Mouse (Mus musculus) frontal cortex, adult 2 months (tissue): ENCODE data around the gene Ddt. TPM values are rescaled to one million over a fixed set of nuclear protein-coding genes. Genes with fewer than 3 reads are reported as not detected.
A peak's percentile ranks its signal among the peaks of the same experiment; 100 is the strongest.

Experiments
- DNase-seq, 2 experiments: peaks; one replicate each; pipeline ENCODE4 v3.0.0; 2022; ENCODE audit warnings: low spot score in 1 of 2; ENCODE audit errors: extremely low spot score in 1 of 2
- polyA plus RNA-seq: library from polyadenylated mRNA; depleted of rRNA; stranded (reverse); fragments of >200 nt; gene quantifications from 2 replicates; pipeline ENCODE4 v1.2.3, GENCODE M21; 2012; rRNA removed

Gene Ddt
- 69.6 and 80.8 TPM in 2 replicates for polyA plus RNA-seq

DNA sequence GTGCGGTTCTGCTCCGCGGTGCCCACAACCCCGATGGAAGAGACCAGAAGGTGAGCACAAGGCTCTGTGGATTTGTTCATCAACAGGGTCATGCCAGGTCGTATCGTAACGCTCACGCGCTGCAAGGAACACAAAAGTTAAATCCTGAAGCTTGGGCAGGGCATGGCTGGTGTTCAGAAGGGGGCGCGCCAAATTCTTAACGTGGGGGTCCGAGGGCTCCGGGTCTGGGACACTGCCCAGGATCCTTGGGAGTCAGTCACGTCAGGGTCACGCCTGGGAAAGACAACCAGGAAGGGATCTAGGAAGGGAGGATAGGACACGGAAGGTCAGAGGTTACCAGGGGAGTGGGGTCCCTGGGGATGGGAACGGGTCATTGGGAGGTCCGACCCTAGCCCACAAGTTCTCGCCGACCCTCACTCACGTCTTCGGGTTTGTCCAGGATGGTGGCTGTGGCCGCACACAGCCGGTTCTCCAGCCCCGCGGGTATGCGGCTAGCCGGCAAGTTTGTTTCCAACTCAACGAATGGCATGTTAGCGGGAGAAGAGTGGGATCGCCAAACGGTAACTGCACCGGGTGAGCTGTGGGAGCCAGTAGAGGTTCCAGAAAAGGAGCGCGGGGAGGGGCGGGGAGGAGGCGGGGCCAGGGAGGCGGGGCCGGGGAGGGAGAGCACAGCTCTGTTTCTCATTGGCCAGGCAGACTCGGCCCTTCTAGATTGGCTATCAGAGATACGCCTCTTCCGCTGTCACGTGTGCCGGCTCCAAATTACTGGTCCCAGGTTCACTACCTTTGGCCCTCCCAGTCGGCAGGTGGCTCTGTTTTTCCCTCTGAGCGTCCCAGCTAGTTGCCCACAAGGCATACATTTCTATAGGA lies at the start of gene Ddt:
Gene Ddt, minus strand, starts transcription at position 620 of the 870 bp plus-strand sequence.
- DNase-seq = peak; percentile 82 to 86

DNA sequence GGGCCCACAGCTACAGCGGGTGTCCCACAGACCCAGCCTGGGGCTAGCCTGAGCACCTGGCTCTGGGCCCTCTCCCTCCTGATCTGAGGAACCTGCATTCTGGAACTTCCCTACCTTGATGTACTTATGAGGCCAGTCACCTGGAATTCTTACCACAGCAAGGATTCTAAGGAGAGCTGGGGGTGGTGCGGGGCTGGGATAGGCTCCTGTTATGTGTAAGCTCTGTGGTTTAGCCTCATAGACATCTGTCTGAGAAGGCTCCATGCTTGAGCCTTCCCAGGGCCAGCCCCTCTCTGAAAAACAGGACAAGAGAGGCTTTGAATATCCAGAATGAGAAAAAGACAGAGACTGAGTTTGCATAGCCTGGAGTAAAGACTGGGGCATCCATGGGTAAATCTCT lies 49.2 kb upstream of the Ddt start, which contains the start of gene Gstt4:
Gene Gstt4, minus strand, starts transcription at position 101 of the 400 bp plus-strand sequence.
- no peak for DNase-seq

DNA sequence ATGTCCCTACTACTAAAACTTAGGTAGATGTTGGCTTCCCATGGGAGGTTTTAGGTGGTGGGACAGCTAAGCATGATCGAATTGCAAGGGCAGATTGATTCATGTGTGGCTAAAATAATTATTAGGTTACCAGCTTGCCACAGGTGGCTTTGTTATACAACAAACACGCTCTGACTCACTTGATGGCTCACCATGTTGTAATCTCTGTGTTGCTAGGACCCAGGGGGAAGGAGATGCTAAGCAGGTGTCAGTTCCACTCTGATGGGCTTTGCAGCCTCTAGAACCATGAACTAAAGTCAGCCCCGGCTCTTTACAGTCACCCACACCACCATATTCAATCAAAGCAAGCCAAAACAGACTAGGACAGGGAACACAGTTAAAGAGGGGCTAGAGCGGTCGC lies 46.7 kb upstream of the Ddt start:
- no peak for DNase-seq

DNA sequence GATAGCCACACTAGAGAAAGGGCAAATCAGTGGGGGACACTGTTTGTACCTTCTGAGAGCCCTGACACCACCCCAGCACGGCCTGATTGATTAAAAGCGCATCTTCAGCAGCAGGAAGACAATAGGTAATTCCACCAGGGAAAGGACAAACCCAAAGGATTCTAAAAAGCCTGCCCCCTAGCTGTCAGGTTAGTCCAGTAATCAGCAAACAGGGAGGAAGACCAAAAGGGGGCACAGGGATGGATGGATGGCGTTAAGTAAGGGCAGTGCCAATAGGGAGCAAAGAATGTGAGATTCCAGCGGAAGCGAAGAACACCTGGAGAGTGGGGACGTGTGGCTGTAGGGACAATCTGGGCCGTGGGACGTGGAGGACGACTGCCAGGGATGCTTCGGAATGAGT lies 45.4 kb upstream of the Ddt start:
- DNase-seq = no peak

DNA sequence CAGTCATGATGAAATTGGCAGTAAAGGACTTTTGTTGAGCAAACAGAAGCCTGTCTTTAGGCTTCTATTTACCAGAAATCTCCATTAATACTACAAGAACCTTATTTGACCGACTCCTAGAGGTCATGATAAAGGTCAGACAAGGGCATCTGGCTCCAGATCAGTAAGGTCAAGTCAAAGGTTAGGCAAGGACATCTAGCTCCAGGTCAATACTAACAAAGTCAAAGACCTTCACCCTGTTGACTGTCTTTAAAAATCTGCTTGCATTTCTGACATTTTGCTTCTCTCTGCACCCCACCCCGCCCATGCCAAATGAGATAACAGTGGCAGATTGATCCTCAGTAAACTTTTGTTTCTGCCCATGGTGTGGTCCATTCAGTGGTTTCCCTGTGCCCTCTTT lies 31.0 kb upstream of the Ddt start:
- no peak for DNase-seq

DNA sequence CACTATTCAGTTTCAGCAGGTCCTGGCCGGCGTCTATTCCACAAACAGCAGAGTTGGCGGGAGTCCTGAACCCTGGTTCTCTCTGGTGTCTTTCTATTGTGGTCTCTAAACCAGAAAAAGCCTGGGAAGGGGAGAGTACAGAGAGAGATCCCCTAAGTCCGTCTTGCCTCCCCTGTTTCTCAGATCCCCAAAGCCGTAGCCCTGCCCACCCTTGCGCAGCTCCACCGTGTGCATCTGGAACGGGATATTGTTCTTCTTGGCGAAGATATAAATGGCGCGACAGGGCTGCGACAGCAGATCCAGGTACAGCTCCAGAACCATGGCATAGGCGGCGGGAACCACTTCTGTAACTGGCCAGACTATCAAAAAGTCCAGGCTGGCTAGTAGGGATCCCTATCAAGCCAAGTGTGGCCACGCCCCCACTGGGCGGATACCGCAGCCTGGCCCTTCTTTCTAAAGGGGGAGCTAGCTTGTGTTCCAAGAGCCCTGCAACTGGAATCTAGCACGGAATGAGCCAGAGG lies 25.0 kb upstream of the Ddt start, which contains the start of gene Gstt1:
Gene Gstt1, minus strand, starts transcription at position 409 of the 521 bp plus-strand sequence.
- peak in 1 of 2 experiments; percentile 9 for DNase-seq

DNA sequence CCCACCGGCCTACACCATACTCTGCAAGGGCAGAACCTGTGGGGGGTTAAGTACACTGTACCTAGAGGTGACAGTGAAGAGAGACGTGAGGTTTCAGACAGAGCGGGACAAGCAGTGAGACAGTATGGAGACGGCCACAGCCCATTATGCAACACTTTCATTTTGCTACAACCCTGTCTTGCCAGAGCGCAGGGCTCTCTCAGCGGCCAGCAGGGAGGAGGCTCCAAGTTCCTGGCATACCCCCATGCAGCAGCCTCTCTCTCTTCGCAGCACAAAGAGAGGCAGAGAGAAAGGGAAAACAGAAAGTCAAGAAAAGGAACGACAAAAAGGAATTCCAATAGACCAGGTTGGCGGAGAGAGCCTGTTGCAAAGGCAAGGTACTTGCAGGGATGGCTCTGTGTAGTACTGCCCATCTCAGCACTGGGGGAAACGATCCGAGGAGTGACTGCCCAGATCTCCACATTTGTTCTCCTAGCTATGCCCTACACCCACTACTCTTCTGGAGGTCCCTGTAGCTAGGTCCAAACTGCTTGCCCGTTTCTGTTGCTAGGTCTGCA lies 24.5 kb upstream of the Ddt start:
- DNase-seq = peak in 1 of 2 experiments; percentile 45

DNA sequence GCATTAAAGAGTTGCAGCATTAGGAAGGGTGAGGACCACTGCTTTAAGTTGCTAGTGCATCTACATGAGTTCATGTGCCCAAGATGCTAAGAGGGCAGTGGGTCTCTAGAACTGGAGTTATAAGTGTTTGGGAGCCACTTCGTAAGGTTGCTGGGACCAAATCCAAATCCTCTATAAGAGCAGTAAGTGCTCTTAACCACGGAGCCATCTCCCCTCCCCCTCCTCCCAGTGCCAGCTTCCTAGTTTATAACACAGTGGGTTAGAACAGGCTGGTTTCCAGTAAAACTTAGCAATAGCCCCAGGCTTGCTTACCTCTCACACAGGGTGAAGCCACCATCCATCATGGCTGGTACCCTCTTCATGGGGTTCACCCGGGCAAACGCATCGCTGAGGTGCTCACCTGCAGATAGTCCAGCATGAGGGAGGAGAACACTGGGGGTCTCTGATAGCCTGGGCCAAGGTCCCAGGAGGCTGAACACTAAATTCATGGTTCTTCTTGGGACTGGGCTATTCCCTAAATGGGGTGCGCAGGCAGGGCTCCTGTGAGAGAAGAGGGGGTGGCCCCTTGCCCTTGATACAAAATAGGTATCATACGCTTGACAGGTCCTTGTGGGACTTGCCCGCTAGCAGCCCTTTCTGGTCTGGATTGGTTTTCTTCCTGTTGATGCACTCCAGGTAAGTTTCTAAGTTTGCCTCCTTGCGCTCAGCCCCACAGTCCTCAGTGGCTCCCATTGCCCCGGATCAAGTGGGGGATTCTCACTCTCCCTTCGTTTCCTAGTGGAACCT lies 23.7 kb upstream of the Ddt start:
- DNase-seq = no peak

DNA sequence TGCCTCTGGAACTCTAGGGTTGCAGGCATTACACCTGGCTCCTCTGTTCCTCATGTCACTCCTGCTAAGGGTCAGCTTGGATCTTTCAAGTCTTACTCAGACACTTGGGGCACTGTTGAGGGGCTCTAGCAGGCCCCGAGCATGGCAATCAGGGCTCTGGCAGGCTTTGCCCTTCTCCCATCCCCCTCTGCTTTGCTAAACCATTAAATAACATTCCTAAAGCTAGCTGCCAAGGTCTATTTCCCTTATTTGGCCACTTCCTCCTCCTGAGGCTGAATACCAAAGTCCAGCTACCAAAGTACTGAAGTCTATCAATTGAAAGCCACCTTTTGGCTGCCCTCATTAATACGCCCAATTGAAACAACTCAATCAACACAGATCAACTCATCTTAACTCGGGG lies 21.7 kb upstream of the Ddt start:
- no peak for DNase-seq

DNA sequence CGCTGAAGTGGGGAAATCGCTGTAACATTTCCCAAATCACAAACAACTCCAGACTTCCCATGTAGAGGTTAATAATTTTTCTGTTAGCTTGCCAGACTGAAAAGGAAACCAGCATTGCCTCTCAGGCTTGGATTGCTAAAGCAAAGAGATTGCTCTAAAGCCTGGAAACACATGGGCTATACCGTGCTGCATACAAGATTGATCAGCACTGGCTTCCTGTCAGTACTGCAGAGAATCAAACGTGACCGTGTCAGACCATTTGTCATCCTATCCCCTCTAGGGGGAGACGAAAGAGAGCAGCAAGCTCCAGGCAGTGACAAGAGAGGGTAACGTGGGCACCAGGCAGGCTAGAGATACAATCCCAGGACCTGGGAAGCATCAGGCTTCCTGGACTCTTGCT lies 17.6 kb upstream of the Ddt start:
- no peak for DNase-seq

DNA sequence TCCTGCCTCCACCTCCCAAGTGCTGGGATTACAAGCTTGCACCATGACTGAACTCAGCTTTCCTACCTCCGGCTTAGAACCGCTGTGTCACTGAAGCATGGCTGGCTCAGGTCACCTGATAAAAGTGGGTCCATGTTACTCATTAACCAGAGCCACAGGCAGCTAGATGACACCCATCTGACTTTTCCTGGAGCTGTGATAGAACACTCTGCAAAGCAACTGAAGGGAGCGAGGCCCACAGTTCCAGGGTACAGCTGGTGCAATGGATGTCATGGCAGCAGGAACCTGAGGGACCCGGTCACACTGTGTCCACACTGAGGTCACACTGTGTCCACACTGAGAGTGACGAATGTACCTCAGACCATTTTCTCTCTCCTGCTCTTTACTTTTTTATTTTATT lies 16.6 kb upstream of the Ddt start:
- DNase-seq = no peak

DNA sequence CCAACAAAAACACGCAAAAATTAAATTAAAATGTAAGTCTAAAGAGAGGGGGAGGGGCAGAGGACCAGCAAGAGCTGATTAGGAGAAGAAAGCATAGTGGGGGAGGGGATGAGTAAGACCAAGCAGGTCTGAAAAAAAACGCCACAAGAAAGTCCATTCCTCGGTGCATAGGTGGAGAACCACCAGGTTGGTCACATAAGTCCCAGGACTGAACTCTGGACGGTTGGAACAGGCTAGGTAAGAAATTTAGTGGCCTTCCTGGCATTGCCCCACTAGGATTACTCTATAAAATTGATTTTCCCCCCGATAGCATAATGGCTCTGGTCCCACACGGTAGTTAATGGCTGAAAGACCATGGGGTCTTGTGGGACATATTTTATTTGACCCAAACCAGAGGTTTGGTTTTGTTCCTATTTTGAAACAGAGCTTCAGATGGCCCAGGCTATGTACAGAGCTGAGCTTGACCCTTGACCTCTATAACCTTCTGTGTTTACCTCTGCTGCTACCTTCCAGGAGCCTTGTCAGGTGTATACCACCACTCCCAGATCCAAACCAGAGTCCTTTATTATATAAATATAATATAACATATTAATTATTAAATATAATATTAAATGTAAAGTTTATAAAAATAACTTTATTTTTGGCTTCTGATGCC lies 16.0 kb upstream of the Ddt start:
- no peak for DNase-seq

DNA sequence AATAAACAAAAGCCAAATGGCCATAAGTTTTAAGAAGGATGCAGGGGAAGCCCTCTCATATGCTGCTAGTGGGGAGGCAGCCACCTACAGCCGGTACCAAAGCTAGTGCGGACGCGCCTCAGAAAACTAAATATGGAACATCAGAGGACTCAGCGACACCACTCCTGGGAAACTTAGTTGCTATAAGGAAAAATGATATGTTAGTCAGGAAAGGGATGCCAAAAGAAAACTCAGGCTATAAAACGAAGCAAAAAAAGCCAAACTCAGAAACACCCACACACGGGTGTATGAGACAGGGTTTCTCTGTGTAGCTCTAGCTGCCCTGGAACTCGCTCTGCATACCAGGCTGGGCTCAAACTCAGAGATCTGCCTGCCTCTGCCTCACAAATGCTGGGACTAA lies 15.1 kb upstream of the Ddt start:
- peak in 1 of 2 experiments; percentile 43 for DNase-seq

DNA sequence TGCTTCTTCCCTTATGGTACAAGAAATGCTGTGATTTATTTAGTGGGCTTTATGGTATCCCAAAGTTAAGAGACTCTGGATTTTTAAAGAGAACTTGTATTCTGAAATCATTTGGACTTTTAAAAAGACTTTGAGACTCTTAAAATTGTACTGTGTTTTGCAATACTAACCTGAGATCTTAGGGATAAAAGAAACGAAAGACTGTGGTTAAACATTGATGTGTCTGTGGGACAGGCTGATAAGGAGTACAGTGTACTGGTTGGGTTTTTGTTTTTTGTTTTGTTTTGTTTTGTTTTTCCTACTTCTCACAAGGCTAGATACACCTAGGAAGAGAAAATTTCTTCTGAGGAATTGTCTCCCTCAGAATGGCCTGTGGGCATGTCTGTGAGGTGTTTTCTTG lies 12.2 kb upstream of the Ddt start:
- DNase-seq = no peak

DNA sequence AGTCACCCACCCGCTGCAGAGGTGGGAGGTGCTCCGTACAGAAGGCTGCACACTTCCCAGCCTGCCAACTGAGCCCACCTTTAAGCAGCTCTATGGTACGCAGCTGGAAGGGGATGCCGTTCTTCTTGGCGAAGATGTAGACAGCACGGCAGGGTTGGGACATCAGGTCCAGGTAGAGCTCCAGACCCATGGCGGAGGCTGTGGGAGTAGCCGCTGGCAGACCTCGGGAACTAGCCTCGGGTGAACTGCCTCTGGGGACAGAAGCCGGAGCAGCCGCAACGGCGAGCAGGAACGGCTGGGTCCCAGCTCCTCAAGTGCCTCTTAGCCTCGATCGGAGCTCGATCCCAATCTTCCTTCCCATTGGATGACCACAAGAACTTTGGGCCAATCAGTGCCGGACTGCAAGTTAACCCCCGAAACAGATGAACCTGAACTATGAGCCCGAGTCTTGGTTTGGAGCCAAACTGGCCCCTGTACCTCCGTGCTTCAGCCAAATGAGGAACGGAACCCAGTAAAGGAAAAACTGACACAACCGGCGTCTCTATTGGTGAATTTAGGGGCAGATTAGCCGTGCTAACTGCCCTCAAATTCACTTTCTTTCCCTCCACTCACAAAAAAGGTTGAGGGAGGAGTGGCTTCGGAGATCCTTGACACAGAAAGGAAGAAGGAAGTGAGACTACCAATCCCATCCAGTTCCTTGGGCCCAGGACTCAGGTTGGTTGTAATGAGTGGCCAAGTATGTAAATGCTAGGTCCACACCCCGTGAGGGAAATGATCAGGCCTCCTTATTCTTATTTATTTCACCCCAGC lies 7.8 kb upstream of the Ddt start, which contains the start of the genes Gm20441 and Gstt3:
Gene Gm20441, minus strand, starts transcription at position 186 of the 810 bp plus-strand sequence.
Gene Gstt3, minus strand, starts transcription at position 646 of the 810 bp plus-strand sequence.
- no peak for DNase-seq

DNA sequence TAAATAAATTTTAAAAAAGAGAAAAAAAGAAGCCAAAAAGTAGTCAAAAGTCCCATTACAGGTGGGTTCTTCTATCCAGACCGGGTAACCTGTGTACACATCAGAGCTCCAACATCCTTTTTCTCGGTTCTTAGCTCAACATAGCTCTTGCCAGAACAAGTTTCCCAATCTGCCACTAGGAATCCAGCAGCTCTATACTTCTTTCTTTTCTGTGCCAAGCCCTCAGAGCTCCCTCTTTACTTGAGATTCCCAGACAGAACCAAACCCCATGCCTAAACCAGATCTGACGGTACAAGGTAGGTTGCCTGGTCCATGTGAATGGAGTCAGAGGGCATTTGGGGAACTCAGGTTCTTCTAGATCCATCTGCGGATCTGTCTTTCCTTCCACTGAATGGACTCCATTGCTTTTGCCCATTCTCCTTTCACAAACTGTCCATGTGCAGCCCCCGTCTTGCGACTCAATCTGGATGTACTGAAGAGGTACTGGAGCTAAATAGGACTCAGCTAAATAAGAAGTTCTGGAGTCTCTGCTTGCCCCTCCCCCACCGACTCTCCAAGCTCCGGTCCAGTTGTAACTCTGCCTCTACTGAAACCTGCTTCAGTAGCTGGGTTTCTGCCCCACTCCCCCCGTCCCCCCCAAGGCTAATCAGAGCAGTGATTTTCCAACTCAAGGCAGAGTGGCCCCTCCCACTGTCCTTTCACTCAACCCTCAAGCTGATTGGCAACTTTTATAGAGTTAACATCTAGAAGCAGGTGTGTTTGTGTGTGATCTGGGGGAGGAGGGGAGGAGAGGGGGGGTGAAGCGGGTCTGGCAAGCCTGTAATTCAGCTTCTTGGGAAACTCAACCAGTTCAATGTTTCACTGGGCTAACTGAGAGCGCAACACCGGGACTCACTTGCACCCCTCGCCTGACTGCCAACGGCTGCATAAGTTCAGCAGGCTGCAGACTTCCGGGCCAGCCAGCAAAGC lies 6.3 kb upstream of the Ddt start:
- no peak for DNase-seq

DNA sequence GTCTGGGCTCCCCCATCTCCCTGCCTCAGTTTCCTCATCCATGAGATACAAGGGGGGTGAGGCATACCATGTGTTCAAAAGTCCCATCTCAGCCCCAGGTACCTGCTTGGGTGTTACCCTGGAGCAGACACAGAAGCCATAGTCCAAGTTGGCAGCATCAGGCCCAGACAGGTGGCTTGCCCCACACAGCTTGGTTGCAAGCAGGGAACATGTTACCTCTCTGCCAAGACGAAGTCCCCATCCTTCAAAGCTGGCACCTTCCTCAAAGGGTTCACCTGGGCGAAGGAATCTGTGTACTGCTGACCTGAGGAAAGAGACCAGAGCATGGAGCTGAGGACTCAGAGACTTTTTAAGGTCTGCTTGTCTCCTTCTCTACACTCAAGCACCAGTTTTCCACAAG lies 4.7 kb upstream of the Ddt start:
- DNase-seq = no peak

DNA sequence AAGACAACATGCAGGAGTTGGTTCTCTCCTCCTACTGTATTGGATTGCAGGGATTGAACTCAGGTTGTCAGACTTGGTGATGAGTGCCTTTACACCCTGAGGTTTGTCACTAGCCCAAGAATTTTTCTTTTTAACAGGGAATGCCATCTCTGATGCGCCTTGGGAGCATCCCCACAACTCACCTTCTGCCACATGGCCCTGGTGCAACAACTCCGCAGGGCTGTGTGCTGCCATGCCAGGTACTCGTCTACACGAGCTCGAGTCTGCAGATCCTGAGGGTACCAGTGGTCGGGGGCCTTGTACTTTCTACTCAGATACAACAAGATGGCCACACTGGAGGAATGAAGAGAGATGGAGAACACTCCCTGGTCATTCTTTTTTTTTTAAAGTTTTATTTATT lies 3.3 kb upstream of the Ddt start:
- no peak for DNase-seq
